Mouse (Mus musculus) G1E (cell line): Measurements from ENCODE around the gene Zcwpw1. TPM values are rescaled to one million over a fixed set of nuclear protein-coding genes. Genes with fewer than 3 reads are reported as not detected.

Source experiments
- polyA plus RNA-seq: library from polyadenylated mRNA; stranded (reverse); fragments of >175 nt; gene quantifications from 2 replicates; pipeline ENCODE4 v1.2.3, GENCODE M21; 2012
- total RNA-seq, 2 experiments: library from RNA; stranded (forward) in 1 of 2; stranded (reverse) in 1 of 2; fragments of 200-1000 nt in 1 of 2; fragments of >200 nt in 1 of 2; fragmentation: Nextera tagmentation in 1 of 2; gene quantifications; 2 replicates each; pipeline ENCODE4 v1.2.3; 2014 to 2017

Gene Zcwpw1
- total and polyA plus RNA-seq, 3 experiments: 0.34 to 12.9 (median 8.4) TPM

Other genes starting within 250 kb of the Zcwpw1 start
Only the 20 nearest of the 22 such genes appear.
- 193 and 194 TPM in 2 replicates for gene Tfr2, start 218.0 kb upstream of the Zcwpw1 start, total RNA-seq (2014; fragmentation: Nextera tagmentation)
- 52.6 and 67.3 TPM in 2 replicates for gene Tfr2, start 218.0 kb upstream of the Zcwpw1 start, total RNA-seq (2017)
- gene Tfr2, start 218.0 kb upstream of the Zcwpw1 start, polyA plus RNA-seq: 87.3 and 117 TPM in 2 replicates
- gene Mospd3, start 186.7 kb upstream of the Zcwpw1 start, total RNA-seq (2014; fragmentation: Nextera tagmentation): 58.9 and 61.2 TPM in 2 replicates
- 3.8 and 5.4 TPM in 2 replicates for gene Mospd3, start 186.7 kb upstream of the Zcwpw1 start, total RNA-seq (2017)
- gene Mospd3, start 186.7 kb upstream of the Zcwpw1 start, polyA plus RNA-seq: 316 and 504 TPM in 2 replicates
- not detected in 2 replicates for gene Pcolce, start 174.0 kb upstream of the Zcwpw1 start, total RNA-seq (2014; fragmentation: Nextera tagmentation)
- gene Pcolce, start 174.0 kb upstream of the Zcwpw1 start, total RNA-seq (2017): 0.16 and 0.23 TPM in 2 replicates
- 0.08 and 0.17 TPM in 2 replicates for gene Pcolce, start 174.0 kb upstream of the Zcwpw1 start, polyA plus RNA-seq
- gene Fbxo24, start 158.8 kb upstream of the Zcwpw1 start, total RNA-seq (2014; fragmentation: Nextera tagmentation): not detected in 2 replicates
- gene Fbxo24, start 158.8 kb upstream of the Zcwpw1 start, total RNA-seq (2017): 0.06 and 0.11 TPM in 2 replicates
- gene Fbxo24, start 158.8 kb upstream of the Zcwpw1 start, polyA plus RNA-seq: 0.05 and 0.06 TPM in 2 replicates
- 92.8 and 98.9 TPM in 2 replicates for gene Lrch4, start 158.7 kb upstream of the Zcwpw1 start, total RNA-seq (2014; fragmentation: Nextera tagmentation)
- gene Lrch4, start 158.7 kb upstream of the Zcwpw1 start, total RNA-seq (2017): 20.6 and 23.3 TPM in 2 replicates
- gene Lrch4, start 158.7 kb upstream of the Zcwpw1 start, polyA plus RNA-seq: 192 and 269 TPM in 2 replicates
- 27.2 and 44.5 TPM in 2 replicates for gene Gm20605, start 158.6 kb upstream of the Zcwpw1 start, total RNA-seq (2014; fragmentation: Nextera tagmentation)
- 9.5 and 11.4 TPM in 2 replicates for gene Gm20605, start 158.6 kb upstream of the Zcwpw1 start, total RNA-seq (2017)
- gene Gm20605, start 158.6 kb upstream of the Zcwpw1 start, polyA plus RNA-seq: 11.0 and 14.5 TPM in 2 replicates
- gene Sap25, start 146.5 kb upstream of the Zcwpw1 start, total RNA-seq (2014; fragmentation: Nextera tagmentation): 39.2 and 56.5 TPM in 2 replicates
- gene Sap25, start 146.5 kb upstream of the Zcwpw1 start, total RNA-seq (2017): 7.9 and 10.5 TPM in 2 replicates
- 41.8 and 58.3 TPM in 2 replicates for gene Sap25, start 146.5 kb upstream of the Zcwpw1 start, polyA plus RNA-seq
- not detected in 2 replicates for gene Irs3, start 142.1 kb upstream of the Zcwpw1 start, total RNA-seq (2014; fragmentation: Nextera tagmentation)
- 0.11 and 0.12 TPM in 2 replicates for gene Irs3, start 142.1 kb upstream of the Zcwpw1 start, total RNA-seq (2017)
- gene Irs3, start 142.1 kb upstream of the Zcwpw1 start, polyA plus RNA-seq: not detected in 2 replicates
- 20.2 and 47.1 TPM in 2 replicates for gene Agfg2, start 103.1 kb upstream of the Zcwpw1 start, total RNA-seq (2014; fragmentation: Nextera tagmentation)
- gene Agfg2, start 103.1 kb upstream of the Zcwpw1 start, total RNA-seq (2017): 25.0 and 26.1 TPM in 2 replicates
- 102 and 115 TPM in 2 replicates for gene Agfg2, start 103.1 kb upstream of the Zcwpw1 start, polyA plus RNA-seq
- 0.90 and 1.0 TPM in 2 replicates for gene Nyap1, start 46.2 kb upstream of the Zcwpw1 start, total RNA-seq (2014; fragmentation: Nextera tagmentation)
- gene Nyap1, start 46.2 kb upstream of the Zcwpw1 start, total RNA-seq (2017): 0.38 and 0.70 TPM in 2 replicates
- gene Nyap1, start 46.2 kb upstream of the Zcwpw1 start, polyA plus RNA-seq: 2.8 and 3.0 TPM in 2 replicates
- 90.8 and 114 TPM in 2 replicates for gene Tsc22d4, start 42.1 kb upstream of the Zcwpw1 start, total RNA-seq (2014; fragmentation: Nextera tagmentation)
- gene Tsc22d4, start 42.1 kb upstream of the Zcwpw1 start, total RNA-seq (2017): 74.5 and 93.5 TPM in 2 replicates
- 404 and 491 TPM in 2 replicates for gene Tsc22d4, start 42.1 kb upstream of the Zcwpw1 start, polyA plus RNA-seq
- gene Ppp1r35, start 8.9 kb upstream of the Zcwpw1 start, total RNA-seq (2014; fragmentation: Nextera tagmentation): 202 and 204 TPM in 2 replicates
- 28.2 and 35.6 TPM in 2 replicates for gene Ppp1r35, start 8.9 kb upstream of the Zcwpw1 start, total RNA-seq (2017)
- gene Ppp1r35, start 8.9 kb upstream of the Zcwpw1 start, polyA plus RNA-seq: 121 and 153 TPM in 2 replicates
- gene Mepce, start 143 bp upstream of the Zcwpw1 start, total RNA-seq (2014; fragmentation: Nextera tagmentation): 51.3 and 53.9 TPM in 2 replicates
- gene Mepce, start 143 bp upstream of the Zcwpw1 start, total RNA-seq (2017): 22.3 and 27.8 TPM in 2 replicates
- 173 and 216 TPM in 2 replicates for gene Mepce, start 143 bp upstream of the Zcwpw1 start, polyA plus RNA-seq
- gene Pilra, start 48.5 kb downstream of the Zcwpw1 start, total RNA-seq (2014; fragmentation: Nextera tagmentation): not detected in 2 replicates
- gene Pilra, start 48.5 kb downstream of the Zcwpw1 start, total RNA-seq (2017): 3.4 and 5.1 TPM in 2 replicates
- gene Pilra, start 48.5 kb downstream of the Zcwpw1 start, polyA plus RNA-seq: 0.02 TPM in 1 of 2 replicates, not detected in the other
- gene Pilrb1, start 70.3 kb downstream of the Zcwpw1 start, total RNA-seq (2014; fragmentation: Nextera tagmentation): not detected in 2 replicates
- 1.9 and 2.9 TPM in 2 replicates for gene Pilrb1, start 70.3 kb downstream of the Zcwpw1 start, total RNA-seq (2017)
- not detected in 2 replicates for gene Pilrb1, start 70.3 kb downstream of the Zcwpw1 start, polyA plus RNA-seq
- gene Pilrb2, start 84.0 kb downstream of the Zcwpw1 start, total RNA-seq (2014; fragmentation: Nextera tagmentation): 2.4 TPM in 1 of 2 replicates, not detected in the other
- gene Pilrb2, start 84.0 kb downstream of the Zcwpw1 start, total RNA-seq (2017): 19.0 and 23.8 TPM in 2 replicates
- 0.13 and 0.31 TPM in 2 replicates for gene Pilrb2, start 84.0 kb downstream of the Zcwpw1 start, polyA plus RNA-seq
- not detected in 2 replicates for gene Cyp3a13, start 133.8 kb downstream of the Zcwpw1 start, total RNA-seq (2014; fragmentation: Nextera tagmentation)
- gene Cyp3a13, start 133.8 kb downstream of the Zcwpw1 start, total RNA-seq (2017): 0.16 TPM in 1 of 2 replicates, not detected in the other
- gene Cyp3a13, start 133.8 kb downstream of the Zcwpw1 start, polyA plus RNA-seq: not detected in 2 replicates
- not detected in 2 replicates for gene Gjc3, start 175.3 kb downstream of the Zcwpw1 start, total RNA-seq (2014; fragmentation: Nextera tagmentation)
- gene Gjc3, start 175.3 kb downstream of the Zcwpw1 start, total RNA-seq (2017): under 0.01 and 0.11 TPM in 2 replicates
- not detected in 2 replicates for gene Gjc3, start 175.3 kb downstream of the Zcwpw1 start, polyA plus RNA-seq
- not detected in 2 replicates for gene Azgp1, start 193.7 kb downstream of the Zcwpw1 start, total RNA-seq (2014; fragmentation: Nextera tagmentation)
- not detected in 2 replicates for gene Azgp1, start 193.7 kb downstream of the Zcwpw1 start, total RNA-seq (2017)
- not detected in 2 replicates for gene Azgp1, start 193.7 kb downstream of the Zcwpw1 start, polyA plus RNA-seq
- gene Smok3a, start 233.5 kb downstream of the Zcwpw1 start, total RNA-seq (2014; fragmentation: Nextera tagmentation): not detected in 2 replicates
- 0.22 TPM in 1 of 2 replicates, not detected in the other for gene Smok3a, start 233.5 kb downstream of the Zcwpw1 start, total RNA-seq (2017)
- not detected in 2 replicates for gene Smok3a, start 233.5 kb downstream of the Zcwpw1 start, polyA plus RNA-seq